Mouse (Mus musculus): Measurements from ENCODE around the gene Psmb7. TPM values are rescaled to one million over a fixed set of nuclear protein-coding genes. Genes with fewer than 3 reads are reported as not detected.

Psmb7 gene
- 100 to 1,000 TPM in 2 of 3 experiments, 10 to 100 TPM in 1; 89.2 to 158 (median 118) TPM for polyA plus RNA-seq (2017; shearing (Covaris generic))

- peak; percentile 96 for ATAC-seq
These were observed at the start of gene Psmb7 for GRCm38 (mm10) chr2:38643625-38644427. Psmb7 (minus strand) TSS chr2:38644087.

DNA sequence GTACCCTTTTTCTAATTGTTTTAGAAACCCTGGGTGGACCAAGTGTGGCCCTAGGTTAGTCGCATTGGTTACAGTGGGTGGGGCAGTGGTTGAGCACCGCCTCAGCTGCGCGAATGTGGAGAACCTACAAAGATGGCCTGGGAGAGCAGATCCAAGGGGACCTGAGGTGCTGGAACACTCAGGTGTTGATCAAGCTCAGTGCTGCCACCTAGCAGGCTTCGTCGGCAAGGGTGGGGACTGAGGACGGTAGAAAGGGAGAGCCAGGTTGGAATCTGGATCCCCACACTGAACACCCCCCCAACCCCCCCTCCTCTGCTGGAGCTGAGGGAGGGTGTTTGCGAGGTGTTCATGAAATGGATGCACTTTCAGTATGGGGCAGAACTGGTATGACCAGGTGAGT lies 47.7 kb upstream of the Psmb7 start:
- no peak for ATAC-seq

DNA sequence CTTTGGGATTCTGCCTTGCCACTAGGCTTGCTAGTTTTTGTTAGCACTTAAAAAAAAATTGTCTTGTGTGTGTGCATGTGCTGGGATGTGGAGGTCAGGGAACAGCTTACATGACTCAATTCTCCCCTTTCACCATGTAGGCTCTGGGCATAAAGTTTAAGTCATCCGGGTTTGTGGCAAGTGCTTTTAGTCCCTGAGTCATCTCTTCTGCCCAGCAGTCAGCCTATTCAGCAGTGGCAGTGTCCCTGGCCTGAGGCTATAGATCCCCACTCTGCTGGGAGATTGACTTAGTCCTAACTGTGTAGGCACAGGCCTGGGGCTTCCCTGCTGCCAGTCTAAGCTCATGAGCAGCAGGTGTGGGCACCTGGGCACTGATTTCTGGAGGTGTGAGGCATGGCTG lies 46.0 kb upstream of the Psmb7 start:
- no peak for ATAC-seq

- ATAC-seq, result no peak
These were observed 45.1 kb upstream of the Psmb7 start for GRCm38 (mm10) chr2:38688791-38689520.

- no peak for ATAC-seq
These were observed 41.9 kb upstream of the Psmb7 start for GRCm38 (mm10) chr2:38685746-38686145.

GRCm38 (mm10) chr2:38683083-38683482 lies 39.2 kb upstream of the Psmb7 start:
- ATAC-seq, result no peak

DNA sequence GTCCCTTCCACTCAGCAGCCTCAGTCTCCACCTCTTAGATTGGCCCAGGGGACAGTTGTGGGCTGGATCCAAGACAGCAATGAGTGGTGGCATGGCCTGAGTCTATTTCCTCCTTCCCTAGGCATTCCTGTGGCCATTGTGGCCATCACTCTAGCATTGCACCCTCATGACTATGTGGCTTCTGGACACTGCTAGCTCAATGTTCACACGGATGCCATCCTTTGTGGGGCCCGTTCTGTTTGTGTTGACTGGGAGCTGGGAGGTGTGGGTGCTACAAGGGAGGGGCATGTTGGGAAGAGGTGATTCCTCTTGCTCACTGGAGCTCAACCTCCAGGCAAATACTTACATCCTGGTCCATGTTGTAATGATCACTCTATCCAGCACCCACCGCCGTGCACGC lies 38.3 kb upstream of the Psmb7 start:
- no peak for ATAC-seq

DNA sequence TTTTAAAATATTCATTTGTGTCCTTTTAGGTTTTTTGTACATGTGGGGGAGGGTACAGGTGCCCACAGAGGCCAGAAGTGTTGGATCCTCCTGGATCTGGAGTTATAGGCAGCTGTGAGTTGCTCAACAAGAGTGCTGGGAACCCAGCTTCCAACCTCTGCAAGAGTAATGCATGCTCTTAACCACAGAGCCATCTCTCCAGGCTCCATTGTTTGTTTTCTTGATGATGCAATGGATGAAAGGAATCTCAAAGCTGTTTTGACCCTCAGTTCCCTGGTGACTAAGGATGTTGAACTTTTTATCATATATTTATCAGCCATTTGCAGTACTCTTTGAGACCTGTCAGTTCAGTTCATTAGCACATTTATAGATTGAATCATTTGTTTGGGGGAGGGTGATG lies 35.1 kb upstream of the Psmb7 start:
- no peak for ATAC-seq

- no peak for ATAC-seq
These were observed 31.6 kb upstream of the Psmb7 start for GRCm38 (mm10) chr2:38675366-38675969.

DNA sequence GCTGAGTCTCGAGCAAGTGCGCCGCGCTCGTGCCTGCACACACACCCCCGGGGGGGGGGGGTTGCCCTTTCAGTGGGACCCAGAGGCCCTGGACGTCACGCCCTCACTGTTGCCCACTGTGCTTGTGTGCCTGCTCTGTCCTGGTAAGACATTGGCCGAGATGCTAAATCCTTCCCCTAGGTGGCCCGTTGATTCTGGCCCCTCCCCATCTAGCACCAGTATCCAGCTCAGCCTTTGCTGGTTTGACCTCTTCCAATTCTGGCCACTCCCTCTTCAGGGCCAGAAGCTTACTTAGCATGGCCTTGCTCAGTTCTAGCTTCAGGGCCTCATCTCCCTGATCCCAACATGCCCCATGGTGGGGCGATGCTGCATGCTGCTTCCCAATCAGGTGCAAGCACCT lies 28.6 kb upstream of the Psmb7 start:
- ATAC-seq, result no peak

DNA sequence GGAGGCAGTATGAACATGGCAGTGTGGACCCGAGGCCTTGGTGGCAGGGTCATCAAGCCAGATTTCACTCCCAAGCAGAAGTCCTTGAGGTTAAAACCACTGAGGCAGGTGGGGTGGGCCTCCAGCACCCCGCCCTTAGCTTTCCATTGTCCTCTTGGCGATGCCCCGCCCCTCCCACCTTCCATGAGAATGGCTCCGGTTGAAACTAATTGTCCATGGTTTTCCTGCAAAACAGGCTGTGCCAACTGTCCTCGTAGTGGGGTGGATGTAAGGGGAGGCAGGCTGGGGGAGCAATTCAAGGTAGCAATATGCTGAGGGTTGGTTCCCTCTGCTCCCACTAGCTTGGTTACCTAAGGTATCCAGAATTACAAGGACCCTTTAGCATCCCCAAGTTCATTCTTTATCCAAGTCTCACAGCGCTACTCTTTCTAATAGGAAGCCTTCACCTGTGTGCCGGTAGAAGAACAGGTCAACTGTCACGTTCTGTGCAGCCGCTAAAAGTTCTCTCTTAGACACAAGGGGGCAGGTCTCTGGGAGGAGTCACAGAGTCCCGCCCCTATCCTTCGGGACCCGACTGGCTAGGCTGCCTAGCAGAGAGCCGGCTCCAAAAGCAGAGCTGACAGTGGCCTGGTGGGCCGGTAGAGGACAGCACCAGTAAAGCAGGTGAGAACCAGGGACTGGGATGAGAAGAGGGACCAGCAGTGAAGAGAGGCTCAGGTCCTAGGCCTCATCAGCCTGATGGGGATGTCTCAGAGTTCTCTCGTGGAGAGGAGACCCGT lies 25.1 kb upstream of the Psmb7 start:
- no peak for ATAC-seq

- ATAC-seq, result no peak
These were observed 17.5 kb upstream of the Psmb7 start for GRCm38 (mm10) chr2:38661398-38661797.

- ATAC-seq, result peak; percentile 52
These were observed 14.5 kb upstream of the Psmb7 start for GRCm38 (mm10) chr2:38658338-38658836.

- ATAC-seq, result no peak
These were observed 9.8 kb upstream of the Psmb7 start for GRCm38 (mm10) chr2:38653694-38654093.

GRCm38 (mm10) chr2:38653293-38653619 lies 9.4 kb upstream of the Psmb7 start:
- no peak for ATAC-seq

DNA sequence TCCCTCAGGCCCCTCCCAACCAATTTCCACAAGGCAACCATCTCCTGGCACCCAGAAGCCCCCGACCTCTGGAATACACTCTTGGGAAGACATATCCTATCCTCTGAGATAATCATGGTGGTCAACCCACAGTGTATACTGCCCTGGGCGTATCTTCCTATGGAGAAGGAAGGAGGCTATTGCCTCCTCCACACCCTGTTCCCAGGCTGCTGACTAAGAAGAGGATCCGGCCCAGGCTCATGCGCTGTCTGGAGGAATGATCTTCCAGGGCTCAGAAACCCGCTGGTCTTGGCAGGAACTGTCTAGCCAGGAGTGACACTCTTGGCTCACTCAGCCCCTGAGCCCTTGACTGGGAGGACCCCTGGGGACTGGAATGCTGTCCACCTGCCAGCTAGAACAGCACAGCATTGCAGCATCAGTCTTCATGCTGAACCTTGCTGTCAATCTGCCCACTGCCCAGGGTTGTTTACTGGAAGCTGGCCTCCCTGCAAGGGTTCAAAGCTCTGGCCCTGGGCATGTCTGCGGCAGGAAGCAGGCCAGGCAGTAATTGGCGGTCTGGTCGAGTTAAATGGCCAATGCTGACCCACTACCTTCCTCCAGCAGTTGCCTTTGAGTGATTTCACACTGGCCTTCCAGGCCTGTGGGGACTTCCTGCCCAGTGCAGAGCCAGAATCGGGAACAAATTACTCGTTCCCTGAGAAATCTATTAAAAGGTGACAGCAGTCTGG lies 8.8 kb upstream of the Psmb7 start:
- ATAC-seq, result no peak

- ATAC-seq, result no peak
These were observed 8.2 kb upstream of the Psmb7 start for GRCm38 (mm10) chr2:38652098-38652497.

DNA sequence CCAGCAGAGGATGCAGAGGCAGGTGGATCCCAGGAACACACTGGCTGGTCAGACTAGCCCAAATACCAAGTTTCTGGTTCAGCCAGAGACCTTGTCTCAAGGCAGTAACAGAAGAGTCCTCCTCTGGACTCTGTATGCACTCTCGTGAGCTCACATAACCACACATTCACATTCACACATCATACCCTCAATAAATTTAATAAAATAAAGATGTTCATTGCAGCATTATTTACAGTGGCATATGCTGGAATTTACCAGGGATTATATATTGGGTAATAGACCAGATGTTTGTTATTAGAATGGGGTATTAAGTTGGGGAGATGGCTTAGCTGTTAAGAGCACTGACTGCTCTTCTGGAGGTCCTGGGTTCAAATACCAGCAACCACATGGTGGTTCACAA lies 6.5 kb upstream of the Psmb7 start:
- ATAC-seq, result no peak

DNA sequence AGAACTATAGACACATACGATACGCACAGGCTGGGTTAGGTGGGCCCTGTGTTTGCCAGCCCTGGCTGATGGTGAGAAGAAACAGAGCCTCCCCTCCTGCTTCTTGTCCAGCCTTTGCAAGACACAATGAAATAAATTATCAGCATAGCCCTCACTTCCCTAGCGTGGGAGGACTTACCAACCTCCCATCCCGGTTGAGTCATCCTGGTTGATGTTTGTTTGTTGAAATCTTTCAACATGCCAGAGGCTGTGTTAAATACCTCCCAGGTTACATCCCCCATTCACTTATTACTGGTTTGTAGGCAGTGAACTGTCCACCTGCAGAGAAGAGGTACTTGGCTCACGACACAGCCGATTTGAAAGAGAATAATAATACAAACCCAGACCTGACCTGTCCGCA lies 3.8 kb upstream of the Psmb7 start:
- no peak for ATAC-seq

GRCm38 (mm10) chr2:38647201-38647606 lies 3.3 kb upstream of the Psmb7 start:
- ATAC-seq, result no peak

GRCm38 (mm10) chr2:38645936-38646335 lies 2.0 kb upstream of the Psmb7 start:
- ATAC-seq, result no peak

DNA sequence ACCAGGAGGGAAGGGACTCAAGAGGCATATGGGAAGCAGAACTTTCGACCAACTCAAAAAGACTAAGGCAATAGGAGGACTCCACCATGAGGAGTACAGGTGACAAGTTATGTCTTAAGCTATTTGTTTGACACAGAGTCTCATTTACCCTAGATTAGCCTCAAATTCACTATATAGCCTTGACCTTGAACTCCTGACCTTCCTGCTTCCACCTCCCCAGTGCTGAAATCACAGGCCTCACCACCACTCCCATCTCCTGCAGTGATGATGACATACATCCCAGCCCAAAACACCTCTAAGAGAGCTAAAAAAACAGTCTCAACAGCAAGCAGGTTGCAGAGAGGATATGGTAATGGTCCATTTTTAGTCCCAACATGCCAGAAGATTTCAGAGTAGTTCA lies 2.1 kb downstream of the Psmb7 start:
- ATAC-seq, result no peak
